Mouse (Mus musculus) midbrain, embryonic 13.5 days (tissue): ENCODE measurements around the gene Cep55. TPM values are rescaled to one million over a fixed set of nuclear protein-coding genes. Genes with fewer than 3 reads are reported as not detected.

Experiments
- ATAC-seq: fragments of 200-750 bp; cut with Nextera tagmentation; 2 replicates; pipeline ENCODE4 v1.8.0; 2017; ENCODE audit warnings: mild to moderate bottlenecking, moderate TSS enrichment, moderate library complexity
- H3K27ac ChIP-seq: fragments of 300-500 bp; sonication (generic); 2 replicates; pipeline ENCODE4 v1.5.1; 2015; ENCODE audit warnings: inconsistent platforms, mild to moderate bottlenecking, moderate library complexity
- H3K27me3 ChIP-seq: fragments of 300-500 bp; sonication (generic); 2 replicates; pipeline ENCODE4 v1.6.1; 2015; ENCODE audit warnings: mild to moderate bottlenecking, inconsistent platforms
- H3K36me3 ChIP-seq: fragments of 300-500 bp; sonication (generic); 2 replicates; pipeline ENCODE4 v1.6.1; 2015; ENCODE audit warnings: mild to moderate bottlenecking, inconsistent platforms
- H3K4me1 ChIP-seq: fragments of 300-500 bp; sonication (generic); replicated peaks from 2 replicates; pipeline ENCODE4 v1.6.1; 2015; ENCODE audit warnings: inconsistent platforms
- H3K4me2 ChIP-seq: fragments of 300-500 bp; sonication (generic); replicated peaks from 2 replicates; pipeline ENCODE4 v1.6.1; 2015; ENCODE audit warnings: moderate library complexity, mild to moderate bottlenecking, inconsistent platforms
- H3K4me3 ChIP-seq: fragments of 300-500 bp; sonication (generic); replicated peaks from 2 replicates; pipeline ENCODE4 v1.5.1; 2015; ENCODE audit warnings: mild to moderate bottlenecking, inconsistent platforms
- H3K9ac ChIP-seq: fragments of 300-500 bp; sonication (generic); replicated peaks from 2 replicates; pipeline ENCODE4 v1.6.1; 2015; ENCODE audit warnings: mild to moderate bottlenecking, inconsistent platforms
- H3K9me3 ChIP-seq: fragments of 300-500 bp; sonication (generic); 2 replicates; pipeline ENCODE4 v1.6.1; 2016; ENCODE audit warnings: mild to moderate bottlenecking, inconsistent platforms
- WGBS: fragments of 180-500 bp; shearing (Covaris S2); methylation state at CpG from one replicate; pipeline ENCODE4 v1.1.7; 2015; 5-methylcytosine and 5-hydroxymethylcytosine counted together
- polyA plus RNA-seq: library from polyadenylated mRNA; unstranded; fragments of >200 nt; fragmentation: Nextera tagmentation; extraction: Ambion mirVana; gene quantifications from 2 replicates; pipeline ENCODE4 v1.2.1, GENCODE M21; 2015

The Cep55 gene
- polyA plus RNA-seq, 1 experiment from 2014 or later, result 16.3 TPM

DNA sequence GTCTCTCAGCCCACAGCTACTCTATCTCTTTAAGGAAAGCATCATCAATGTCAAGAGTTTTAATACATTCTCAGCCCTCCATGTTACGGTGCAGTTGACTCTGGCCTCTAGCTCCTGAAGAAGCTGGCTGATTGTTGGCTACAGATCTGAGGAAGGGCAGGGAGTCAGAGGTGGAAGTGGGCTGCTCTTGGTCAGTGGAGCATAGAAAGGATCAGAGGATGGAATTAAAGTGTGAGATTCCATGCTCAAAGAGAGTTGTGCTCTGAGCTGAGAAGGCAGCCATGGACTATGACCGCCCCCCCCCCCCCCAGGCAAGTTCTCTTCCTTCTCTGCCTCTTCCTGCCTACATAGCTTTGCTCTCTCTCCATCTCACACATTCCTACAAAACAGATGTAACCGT lies 24.9 kb upstream of the Cep55 start:
- no peak overlapping the region for H3K4me2 ChIP-seq
- H3K9ac ChIP-seq, result no peak overlapping the region
- H3K27me3 ChIP-seq, result 0 out of 2 replicates have a peak, but pooled peaks cover 9% of the 10 kb centered on the region
- ATAC-seq, result no peak
- no peak overlapping the region for H3K27ac ChIP-seq
- 47% methylated on average over 2 of the region's 3 CpGs for WGBS
- H3K36me3 ChIP-seq, result no peaks in the 10 kb centered on the region
- no peaks in the 10 kb centered on the region for H3K9me3 ChIP-seq
- H3K4me1 ChIP-seq, result no peaks in the 10 kb centered on the region
- H3K4me3 ChIP-seq, result no peak overlapping the region

DNA sequence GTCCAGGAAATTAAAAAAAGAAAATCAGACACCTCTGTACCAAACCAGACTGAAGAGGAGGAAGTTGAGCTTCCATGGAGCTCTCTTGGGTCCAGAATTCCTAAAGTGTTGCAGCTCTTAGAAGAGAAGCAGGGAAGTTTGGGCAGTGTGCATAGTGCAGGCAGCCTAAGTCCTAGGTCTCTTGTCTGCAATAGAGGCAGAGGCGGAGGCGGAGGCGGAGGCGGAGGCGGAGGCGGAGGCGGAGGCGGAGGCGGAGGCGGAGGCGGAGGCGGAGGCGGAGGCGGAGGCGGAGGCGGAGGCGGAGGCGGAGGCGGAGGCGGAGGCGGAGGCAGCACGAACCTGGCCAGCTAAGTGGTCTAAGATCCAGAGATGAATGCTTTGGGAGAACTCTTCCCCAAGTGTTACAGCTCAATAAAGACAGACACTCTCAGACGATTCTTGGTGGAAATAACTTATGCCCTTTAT lies 24.1 kb upstream of the Cep55 start:
- Histone ChIP-seq H3K27ac (no peak overlapping the region), H3K9ac (no peak overlapping the region), H3K4me3 (no peak overlapping the region), H3K27me3 (0 out of 2 replicates have a peak, but pooled peaks cover 9% of the 10 kb centered on the region), H3K36me3 (no peaks in the 10 kb centered on the region), H3K4me2 (peak overlapping the region; percentile 19; the same call in 1 of the 2 replicates), H3K4me1 (no peaks in the 10 kb centered on the region), H3K9me3 (no peaks in the 10 kb centered on the region)
- under 1% methylated on average over 10 of the region's 23 CpGs for WGBS
- ATAC-seq, result peak; percentile 75

DNA sequence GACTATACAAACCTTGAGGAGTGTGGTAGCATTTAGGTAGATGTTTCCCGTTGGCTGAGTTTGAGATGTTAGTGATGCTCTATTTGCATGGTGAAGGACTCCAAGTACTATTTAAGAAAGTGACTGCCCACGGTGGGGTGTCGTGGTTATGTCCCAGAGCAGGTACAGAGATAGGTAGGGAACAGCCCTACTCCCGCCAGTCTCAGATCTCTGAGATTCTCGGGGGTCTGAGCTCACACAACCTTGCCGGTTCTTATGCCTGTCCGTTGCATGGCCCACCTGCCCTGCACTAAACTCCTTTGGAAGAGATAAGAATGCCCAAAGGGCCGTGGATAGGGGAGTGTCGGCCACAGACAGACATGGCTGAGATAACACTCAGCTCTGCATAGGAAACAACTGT lies 23.7 kb upstream of the Cep55 start:
- no peak overlapping the region for H3K4me3 ChIP-seq
- peak; percentile 25 for ATAC-seq
- H3K36me3 ChIP-seq, result no peaks in the 10 kb centered on the region
- no peak overlapping the region for H3K9ac ChIP-seq
- H3K27ac ChIP-seq, result no peak overlapping the region
- H3K4me1 ChIP-seq, result no peaks in the 10 kb centered on the region
- no peaks in the 10 kb centered on the region for H3K9me3 ChIP-seq
- peak overlapping the region; percentile 19; the same call in 1 of the 2 replicates for H3K4me2 ChIP-seq
- 76% methylated on average over 9 of the region's 9 CpGs for WGBS
- 0 out of 2 replicates have a peak, but pooled peaks cover 9% of the 10 kb centered on the region for H3K27me3 ChIP-seq

DNA sequence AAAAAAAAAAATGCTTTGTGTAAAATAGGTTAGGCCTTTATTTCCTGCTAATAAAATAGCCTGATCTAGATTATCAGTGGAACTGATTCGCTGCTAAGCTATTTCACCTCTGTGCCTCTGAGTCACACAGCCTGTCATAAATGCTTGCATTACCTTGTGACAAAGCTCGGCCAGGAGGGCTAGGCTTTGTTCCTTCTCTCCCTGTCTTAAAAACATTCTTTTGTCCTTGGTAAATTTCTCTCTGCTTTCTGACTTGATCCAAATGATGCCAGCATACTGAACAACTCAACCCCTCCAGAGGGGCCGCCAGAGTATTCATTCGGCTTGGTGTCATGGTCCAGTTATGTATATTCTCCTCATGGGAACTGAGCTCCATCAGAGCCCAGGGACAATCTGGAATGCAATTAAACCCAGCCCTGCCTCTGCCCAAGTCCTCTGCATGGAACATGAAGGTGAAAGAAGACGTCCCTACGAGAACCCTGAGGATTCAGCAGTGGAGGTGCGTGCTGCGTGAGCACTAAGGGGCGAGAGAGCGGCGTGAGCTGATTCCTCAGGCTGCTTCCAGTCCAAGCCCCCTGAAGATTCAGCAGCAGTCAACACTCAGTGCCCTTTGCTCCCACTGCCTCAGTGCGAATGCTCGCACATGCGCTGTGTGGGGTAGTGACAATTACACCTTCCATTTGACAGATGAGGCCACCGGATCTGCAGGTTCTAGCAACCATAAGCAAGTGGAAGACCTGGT lies 21.6 kb upstream of the Cep55 start:
- no peak; the same call in 1 of the 2 replicates for ATAC-seq
- no peaks in the 10 kb centered on the region for H3K36me3 ChIP-seq
- no peak overlapping the region for H3K27ac ChIP-seq

DNA sequence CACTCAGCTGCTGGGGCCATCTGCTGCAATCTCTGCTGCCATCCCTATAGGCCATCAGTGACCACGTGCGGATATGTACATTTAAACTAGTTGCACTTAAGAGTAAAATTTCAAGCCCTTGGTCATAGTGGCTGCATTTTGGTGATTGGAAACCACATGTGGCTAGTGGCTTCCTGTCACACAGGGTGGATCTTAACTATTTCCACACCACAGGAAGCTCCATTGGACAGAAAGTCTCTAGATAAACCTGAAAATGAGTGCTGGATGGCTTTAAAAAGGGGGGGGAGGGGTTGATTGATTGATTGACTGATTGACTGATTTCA lies 21.1 kb upstream of the Cep55 start:
- H3K4me1 ChIP-seq, result no peaks in the 10 kb centered on the region
- H3K4me3 ChIP-seq, result no peak overlapping the region
- ATAC-seq, result no peak
- H3K27me3 ChIP-seq, result 0 out of 2 replicates have a peak, but pooled peaks cover 9% of the 10 kb centered on the region
- 79% methylated on average over 2 of the region's 2 CpGs for WGBS
- H3K27ac ChIP-seq, result no peak overlapping the region
- H3K36me3 ChIP-seq, result no peaks in the 10 kb centered on the region
- no peak overlapping the region for H3K4me2 ChIP-seq
- H3K9ac ChIP-seq, result no peak overlapping the region
- no peaks in the 10 kb centered on the region for H3K9me3 ChIP-seq

More for the DNA sequence above, 21.6 kb upstream of the Cep55 start:
- no peak overlapping the region for H3K9ac ChIP-seq
- no peaks in the 10 kb centered on the region for H3K9me3 ChIP-seq
- H3K4me3 ChIP-seq, result no peak overlapping the region
- H3K27me3 ChIP-seq, result 0 out of 2 replicates have a peak, but pooled peaks cover 9% of the 10 kb centered on the region
- no peaks in the 10 kb centered on the region for H3K4me1 ChIP-seq
- H3K4me2 ChIP-seq, result no peak overlapping the region
- 80% methylated on average over 15 of the region's 15 CpGs for WGBS

DNA sequence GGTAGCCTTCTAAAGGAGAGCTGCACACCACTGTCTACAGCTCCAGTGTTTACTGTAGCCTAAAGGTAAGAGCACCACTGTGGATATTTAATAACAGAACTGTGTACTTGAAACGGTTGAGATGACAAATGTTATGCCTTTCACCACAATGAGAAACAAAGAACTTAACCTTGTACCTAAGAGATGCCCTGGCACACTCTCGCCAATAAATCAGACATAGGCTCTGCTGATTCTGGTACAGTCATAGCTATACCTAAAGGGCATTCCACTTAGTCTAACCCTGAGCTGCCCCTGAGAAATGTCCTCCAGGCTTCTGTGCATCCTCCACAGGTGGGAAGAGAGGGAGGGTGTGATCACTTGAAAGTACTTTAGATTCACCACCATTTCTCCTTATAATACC lies 20.1 kb upstream of the Cep55 start:
- Histone ChIP-seq H3K9ac (no peak overlapping the region), H3K27ac (no peak overlapping the region), H3K4me1 (no peaks in the 10 kb centered on the region), H3K4me3 (no peak overlapping the region), H3K27me3 (0 out of 2 replicates have a peak, but pooled peaks cover 9% of the 10 kb centered on the region), H3K4me2 (no peak overlapping the region), H3K9me3 (no peaks in the 10 kb centered on the region), H3K36me3 (no peaks in the 10 kb centered on the region)
- WGBS, result 87% methylated on average over 2 of the region's 2 CpGs
- ATAC-seq, result no peak

DNA sequence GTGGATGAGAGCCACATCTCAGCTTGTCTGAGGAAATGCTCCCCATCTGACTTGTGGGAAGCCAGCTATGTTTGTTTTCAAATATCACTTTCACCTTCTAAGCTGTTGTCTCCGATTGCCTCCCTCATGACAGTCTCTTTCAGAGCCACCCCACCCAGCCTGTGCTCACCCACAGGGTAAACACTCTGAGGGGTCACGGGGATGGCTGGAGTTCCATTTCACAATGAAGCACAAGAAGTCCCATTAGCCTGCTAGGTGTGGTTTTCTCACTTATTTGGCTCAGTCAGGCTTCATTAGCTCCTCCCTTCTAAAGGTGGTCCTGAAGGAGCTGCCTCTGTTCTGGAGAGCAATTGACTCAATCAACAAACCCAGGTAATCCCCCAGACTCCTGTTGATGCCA lies 19.0 kb upstream of the Cep55 start:
- no peak for ATAC-seq
- Histone ChIP-seq H3K4me1 (no peaks in the 10 kb centered on the region), H3K4me2 (no peak overlapping the region), H3K27me3 (peaks cover 13% of the 10 kb centered on the region; the same call in 1 of the 2 replicates), H3K4me3 (no peak overlapping the region), H3K9me3 (no peaks in the 10 kb centered on the region), H3K9ac (no peak overlapping the region), H3K36me3 (no peaks in the 10 kb centered on the region), H3K27ac (no peak overlapping the region)
- WGBS, result 90% methylated on average over 2 of the region's 2 CpGs

DNA sequence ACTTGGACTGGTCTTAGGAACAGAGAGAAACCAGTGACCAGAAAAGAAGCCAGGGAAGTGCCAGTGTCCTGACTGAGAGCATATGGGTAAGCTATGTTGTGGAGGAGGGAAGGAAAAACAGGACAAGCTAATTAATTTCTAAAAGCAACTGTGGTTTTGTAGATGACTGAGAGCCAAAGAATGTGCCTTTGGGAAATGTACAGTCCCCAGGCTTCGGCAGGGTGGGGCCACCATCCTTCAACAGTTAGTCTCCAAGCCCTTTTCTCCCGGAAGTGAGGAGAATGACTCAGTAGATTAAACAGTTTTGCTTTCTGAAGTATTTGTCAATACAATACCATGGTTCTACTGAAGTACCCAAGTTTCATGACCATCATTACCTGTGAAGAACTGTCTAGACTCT lies 16.5 kb upstream of the Cep55 start:
- no peak overlapping the region for H3K27ac ChIP-seq
- H3K9ac ChIP-seq, result no peak overlapping the region
- H3K4me3 ChIP-seq, result no peak overlapping the region
- H3K4me1 ChIP-seq, result peaks cover 5% of the 10 kb centered on the region
- peaks cover 24% of the 10 kb centered on the region for H3K27me3 ChIP-seq
- no peaks in the 10 kb centered on the region for H3K9me3 ChIP-seq
- 87% methylated on average over 2 of the region's 2 CpGs for WGBS
- H3K36me3 ChIP-seq, result no peaks in the 10 kb centered on the region
- ATAC-seq, result no peak
- H3K4me2 ChIP-seq, result no peak overlapping the region

DNA sequence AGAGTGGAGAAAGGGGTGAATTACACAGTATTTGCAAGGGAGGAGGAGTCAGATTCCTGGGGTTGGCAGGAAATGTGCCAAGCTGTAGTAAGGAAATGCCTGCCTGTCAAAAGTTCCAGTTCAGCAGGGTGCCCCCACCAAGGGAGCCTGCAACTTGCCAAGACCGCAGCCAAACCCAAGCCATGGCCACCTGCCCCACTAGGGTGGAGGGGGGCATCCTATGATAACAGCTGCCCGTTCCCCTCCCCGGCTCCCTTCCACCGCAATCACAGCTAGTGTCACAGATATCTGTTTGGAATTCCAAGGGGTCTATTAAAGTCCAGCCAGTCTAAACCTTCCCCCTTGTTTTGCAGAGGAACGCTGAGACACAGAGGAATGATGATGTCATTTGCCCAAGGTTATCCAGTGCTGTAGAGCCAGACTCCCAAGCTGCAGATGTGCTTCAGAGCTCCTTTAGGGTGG lies 12.5 kb upstream of the Cep55 start:
- 47% methylated on average over 5 of the region's 5 CpGs for WGBS
- Histone ChIP-seq H3K4me2 (no peak overlapping the region), H3K9me3 (no peaks in the 10 kb centered on the region), H3K27ac (no peak overlapping the region), H3K4me3 (no peak overlapping the region), H3K36me3 (no peaks in the 10 kb centered on the region), H3K4me1 (peaks cover 10% of the 10 kb centered on the region), H3K27me3 (peaks cover 37% of the 10 kb centered on the region), H3K9ac (no peak overlapping the region)
- no peak for ATAC-seq

DNA sequence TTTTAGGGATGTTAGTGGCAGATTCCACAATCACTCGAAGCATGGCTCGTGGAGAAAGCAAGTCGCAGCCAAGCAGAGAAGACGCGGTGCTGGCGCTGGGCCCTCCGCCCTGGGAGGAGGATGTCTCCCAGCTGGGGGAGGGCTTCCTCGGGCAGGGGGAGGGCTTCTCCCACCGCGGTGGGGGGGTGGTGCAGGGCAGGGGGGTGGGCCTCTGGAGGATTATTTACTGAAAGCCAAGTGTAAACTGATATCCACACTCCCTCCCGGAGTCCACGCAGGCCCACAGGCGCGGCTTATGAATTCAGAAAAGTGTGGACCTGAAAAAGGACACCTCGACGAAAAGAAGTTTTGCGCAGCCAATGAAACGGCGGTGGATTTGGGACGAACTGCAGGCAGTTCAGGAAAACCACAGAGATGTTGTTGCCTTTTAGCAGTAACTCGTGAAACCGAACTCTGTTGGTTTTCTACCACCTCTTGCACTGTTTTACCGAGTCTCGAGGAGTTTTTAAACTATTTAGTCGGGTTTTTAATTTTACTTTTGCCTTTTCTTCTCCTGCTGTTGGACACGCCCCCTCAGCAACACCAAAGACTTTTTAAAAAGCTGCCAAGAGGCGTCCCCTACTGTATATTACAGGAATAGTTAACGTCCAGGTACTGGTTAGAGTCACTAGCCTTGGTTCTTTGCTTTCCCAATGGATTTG lies 11.4 kb upstream of the Cep55 start, which contains the start of gene Myof:
Gene Myof, minus strand, starts transcription at position 297 of the 701 bp plus-strand sequence.
- Histone ChIP-seq H3K36me3 (no peaks in the 10 kb centered on the region), H3K4me1 (peaks cover 10% of the 10 kb centered on the region), H3K27ac (no peak within 1 kb of the TSS), H3K9ac (peak within 1 kb of the TSS; percentile 44; the same call in 1 of the 2 replicates), H3K4me2 (peak within 1 kb of the TSS; percentile 60), H3K4me3 (peak within 1 kb of the TSS; percentile 36), H3K9me3 (no peaks in the 10 kb centered on the region), H3K27me3 (peaks cover 37% of the 10 kb centered on the region)
- WGBS, result under 1% methylated on average over 28 of the region's 28 CpGs
- ATAC-seq, result no peak

DNA sequence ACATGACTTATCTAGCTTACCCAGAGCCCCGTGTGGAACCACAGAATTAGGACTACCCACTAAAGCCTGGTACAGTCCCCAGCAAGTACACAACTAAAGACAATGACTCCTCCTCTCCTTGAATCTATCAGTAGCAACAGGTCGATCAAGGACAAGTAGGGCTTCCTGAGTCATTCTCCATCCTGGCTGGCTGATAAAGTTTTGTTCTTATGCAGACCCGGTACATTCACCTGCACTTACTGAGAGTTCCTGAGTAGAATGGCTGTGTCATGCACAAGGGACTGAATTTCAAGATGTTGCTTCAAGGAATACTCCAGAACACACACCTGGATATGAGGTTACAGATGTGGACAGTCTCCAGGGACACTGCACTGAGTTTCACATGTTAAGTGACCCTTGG lies 9.6 kb upstream of the Cep55 start:
- WGBS, result 92% methylated on average over 3 of the region's 3 CpGs
- no peak overlapping the region for H3K9ac ChIP-seq

DNA sequence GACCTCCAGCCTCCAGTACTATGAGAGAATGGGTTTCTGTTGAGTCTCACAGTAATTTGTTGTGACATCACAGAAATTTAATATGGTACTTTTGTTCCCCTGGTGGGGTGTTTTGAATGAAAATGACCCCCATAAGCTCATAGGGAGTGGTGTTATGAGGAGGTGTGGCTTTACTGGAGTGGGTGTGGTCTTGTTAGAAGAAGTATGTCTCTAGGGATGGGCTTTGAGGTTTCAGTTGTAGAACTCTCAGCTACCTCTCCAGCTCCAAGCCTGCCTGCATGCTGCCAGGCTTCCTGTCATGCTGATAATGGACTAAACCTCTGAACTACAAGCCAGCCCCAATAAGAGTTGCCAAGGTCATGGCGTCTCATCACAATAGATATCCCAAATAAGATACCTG lies 5.1 kb upstream of the Cep55 start:
- no peak overlapping the region for H3K27ac ChIP-seq
- no peak overlapping the region for H3K4me3 ChIP-seq
- H3K27me3 ChIP-seq, result no peaks in the 10 kb centered on the region
- H3K9me3 ChIP-seq, result no peaks in the 10 kb centered on the region
- 87% methylated on average over 1 of the region's 1 CpGs for WGBS
- no peak overlapping the region for H3K9ac ChIP-seq
- H3K4me1 ChIP-seq, result peaks cover 7% of the 10 kb centered on the region; the same call in 1 of the 2 replicates
- no peaks in the 10 kb centered on the region for H3K36me3 ChIP-seq
- no peak overlapping the region for H3K4me2 ChIP-seq
- no peak for ATAC-seq

More for the DNA sequence above, 9.6 kb upstream of the Cep55 start:
- H3K27me3 ChIP-seq, result peaks cover 37% of the 10 kb centered on the region
- H3K36me3 ChIP-seq, result no peaks in the 10 kb centered on the region
- H3K27ac ChIP-seq, result no peak overlapping the region
- ATAC-seq, result no peak
- no peak overlapping the region for H3K4me3 ChIP-seq
- peaks cover 10% of the 10 kb centered on the region for H3K4me1 ChIP-seq
- H3K4me2 ChIP-seq, result no peak overlapping the region
- no peaks in the 10 kb centered on the region for H3K9me3 ChIP-seq
